Mouse (Mus musculus) gonadal fat pad, adult 2 months (tissue): ENCODE results near the gene Ywhaq. TPM values are rescaled to one million over a fixed set of nuclear protein-coding genes. Genes with fewer than 3 reads are reported as not detected.

ENCODE experiments used
- polyA plus RNA-seq: library from polyadenylated mRNA; depleted of rRNA; stranded (reverse); fragments of >200 nt; gene quantifications from 2 replicates; pipeline ENCODE4 v1.2.3, GENCODE M21; 2012; rRNA removed

The Ywhaq gene
- polyA plus RNA-seq, 1 experiment: 105 TPM

Other genes with a start within 250 kb of the Ywhaq start
- 48.8 and 54.2 TPM in 2 replicates for gene Cpsf3, start 132.2 kb downstream of the Ywhaq start, polyA plus RNA-seq
- 29.3 and 42.0 TPM in 2 replicates for gene Itgb1bp1, start 131.4 kb downstream of the Ywhaq start, polyA plus RNA-seq
- gene Iah1, start 101.2 kb downstream of the Ywhaq start, polyA plus RNA-seq: 262 and 308 TPM in 2 replicates
- gene Adam17, start 44.0 kb downstream of the Ywhaq start, polyA plus RNA-seq: 25.2 and 36.1 TPM in 2 replicates